Mouse (Mus musculus) hindbrain, embryonic 11.5 days (tissue): ENCODE measurements at regions not wholly inside any gene's neighbourhood (a gene's known extent, or its start where the extent isn't known, plus 50 kb on each side); places are given as distances from the start of the nearest gene placed in this dataset.

ENCODE experiments used
- ATAC-seq: fragments of 200-750 bp; cut with Nextera tagmentation; 2 replicates; pipeline ENCODE4 v1.8.0; 2017; ENCODE audit warnings: mild to moderate bottlenecking, moderate TSS enrichment, moderate library complexity; ENCODE audit not compliant: low FRiP score
- DNase-seq: peaks from one replicate; pipeline ENCODE4 v3.0.0-alpha.2; 2015; ENCODE audit warnings: low spot score
- H3K27ac ChIP-seq: fragments of 300-500 bp; sonication (generic); 2 replicates; pipeline ENCODE4 v1.5.1; 2014; ENCODE audit warnings: mild to moderate bottlenecking, low read depth, low read length
- H3K27me3 ChIP-seq: fragments of 300-500 bp; sonication (generic); 2 replicates; pipeline ENCODE4 v1.6.1; 2014; ENCODE audit warnings: mild to moderate bottlenecking, low read length, moderate library complexity, mixed read lengths; ENCODE audit not compliant: control insufficient read depth, insufficient read depth
- H3K36me3 ChIP-seq: fragments of 300-500 bp; sonication (generic); 2 replicates; pipeline ENCODE4 v1.6.1; 2014; ENCODE audit warnings: mild to moderate bottlenecking, low read length, moderate library complexity, mixed read lengths; ENCODE audit not compliant: control insufficient read depth, insufficient read depth
- H3K4me1 ChIP-seq: fragments of 300-500 bp; sonication (generic); replicated peaks from 2 replicates; pipeline ENCODE4 v1.6.1; 2014; ENCODE audit warnings: low read length, mixed read lengths; ENCODE audit not compliant: control insufficient read depth, insufficient read depth
- H3K4me2 ChIP-seq: fragments of 300-500 bp; sonication (generic); replicated peaks from 2 replicates; pipeline ENCODE4 v1.6.1; 2014; ENCODE audit warnings: mild to moderate bottlenecking, low read depth, low read length
- H3K4me3 ChIP-seq: fragments of 300-500 bp; sonication (generic); 2 replicates; pipeline ENCODE4 v1.5.1; 2014; ENCODE audit warnings: low read depth, low read length
- H3K9ac ChIP-seq: fragments of 300-500 bp; sonication (generic); 2 replicates; pipeline ENCODE4 v1.6.1; 2014; ENCODE audit warnings: low read depth, low read length
- H3K9me3 ChIP-seq: fragments of 300-500 bp; sonication (generic); 2 replicates; pipeline ENCODE4 v1.6.1; 2016; ENCODE audit warnings: low read length; ENCODE audit not compliant: control insufficient read depth
- WGBS: fragments of 180-500 bp; shearing (Covaris S2); extraction: QIAGEN DNeasy Blood & Tissue Kit; methylation state at CpG from one replicate; pipeline ENCODE4 v1.1.7; 2014; 5-methylcytosine and 5-hydroxymethylcytosine counted together

GRCm38 (mm10) chr5:16469221-16469620 lies 84.1 kb upstream of the Hgf start:
- H3K36me3 ChIP-seq, result no peaks in the 10 kb centered on the region
- DNase-seq (no peak), ATAC-seq (no peak)
- H3K4me3 ChIP-seq, result no peak overlapping the region
- H3K9me3 ChIP-seq, result no peaks in the 10 kb centered on the region
- no peak overlapping the region for H3K27ac ChIP-seq
- no peaks in the 10 kb centered on the region for H3K27me3 ChIP-seq
- no peaks in the 10 kb centered on the region for H3K4me1 ChIP-seq
- H3K9ac ChIP-seq, result no peak overlapping the region
- WGBS, result 80% methylated on average over 2 of the region's 2 CpGs
- no peak overlapping the region for H3K4me2 ChIP-seq

- ATAC-seq, result no peak
- H3K27me3 ChIP-seq, result no peaks in the 10 kb centered on the region
- no peaks in the 10 kb centered on the region for H3K9me3 ChIP-seq
- H3K27ac ChIP-seq, result no peak overlapping the region
- H3K4me2 ChIP-seq, result no peak overlapping the region
- no peaks in the 10 kb centered on the region for H3K4me1 ChIP-seq
- H3K36me3 ChIP-seq, result no peaks in the 10 kb centered on the region
- no peak overlapping the region for H3K4me3 ChIP-seq
- no peak overlapping the region for H3K9ac ChIP-seq
- WGBS, result 69% methylated on average over 13 of the region's 13 CpGs
- DNase-seq, result peak; percentile 10
Observed at GRCm38 (mm10) chr5:16469644-16470275, 83.5 kb upstream of the Hgf start.

GRCm38 (mm10) chr5:16470366-16470982 lies 82.8 kb upstream of the Hgf start:
- ATAC-seq, result no peak
- H3K4me3 ChIP-seq, result no peak overlapping the region
- no peak overlapping the region for H3K4me2 ChIP-seq
- peak; percentile 25 for DNase-seq
- 48% methylated on average over 10 of the region's 10 CpGs for WGBS
- H3K27me3 ChIP-seq, result no peaks in the 10 kb centered on the region
- H3K9ac ChIP-seq, result no peak overlapping the region
- H3K27ac ChIP-seq, result no peak overlapping the region
- H3K9me3 ChIP-seq, result no peaks in the 10 kb centered on the region
- H3K4me1 ChIP-seq, result no peaks in the 10 kb centered on the region
- no peaks in the 10 kb centered on the region for H3K36me3 ChIP-seq

GRCm38 (mm10) chr5:16487969-16488368 lies 65.3 kb upstream of the Hgf start:
- ATAC-seq (no peak), DNase-seq (no peak)
- H3K9me3 ChIP-seq, result no peaks in the 10 kb centered on the region
- WGBS, result 83% methylated on average over 1 of the region's 1 CpGs
- H3K4me2 ChIP-seq, result no peak overlapping the region
- H3K27ac ChIP-seq, result no peak overlapping the region
- no peaks in the 10 kb centered on the region for H3K36me3 ChIP-seq
- no peak overlapping the region for H3K4me3 ChIP-seq
- no peak overlapping the region for H3K9ac ChIP-seq
- no peaks in the 10 kb centered on the region for H3K27me3 ChIP-seq
- H3K4me1 ChIP-seq, result no peaks in the 10 kb centered on the region

- Histone ChIP-seq H3K4me3 (no peak overlapping the region), H3K4me2 (no peak overlapping the region), H3K9me3 (no peaks in the 10 kb centered on the region), H3K27me3 (no peaks in the 10 kb centered on the region), H3K27ac (no peak overlapping the region), H3K4me1 (no peaks in the 10 kb centered on the region), H3K36me3 (no peaks in the 10 kb centered on the region), H3K9ac (no peak overlapping the region)
- no peak for DNase-seq
- no peak for ATAC-seq
Observed at GRCm38 (mm10) chr5:16489803-16490202, 63.5 kb upstream of the Hgf start.

GRCm38 (mm10) chr5:16499891-16500290 lies 53.4 kb upstream of the Hgf start:
- ATAC-seq (no peak), DNase-seq (no peak)
- no peaks in the 10 kb centered on the region for H3K4me1 ChIP-seq
- H3K27me3 ChIP-seq, result no peaks in the 10 kb centered on the region
- no peak overlapping the region for H3K27ac ChIP-seq
- H3K9me3 ChIP-seq, result no peaks in the 10 kb centered on the region
- no peak overlapping the region for H3K4me2 ChIP-seq
- no peak overlapping the region for H3K4me3 ChIP-seq
- no peaks in the 10 kb centered on the region for H3K36me3 ChIP-seq
- WGBS, result 63% methylated on average over 7 of the region's 7 CpGs
- H3K9ac ChIP-seq, result no peak overlapping the region
